Mouse (Mus musculus): Measurements from ENCODE around the gene Olfr1477.
"Not testable (repeated sequence)": the region's sequence is repeated elsewhere in the genome, so short reads cannot be mapped to it uniquely, and the experiment has no call there.

Olfr1477 gene

GRCm38 (mm10) chr19:13500246-13500645 lies at the start of gene Olfr1477:
Olfr1477 (plus strand) TSS chr19:13500546.
- DNase-seq (ENCODE audit: low spot score in 2 of 2) = no peak

GRCm38 (mm10) chr19:13455986-13456385 lies 44.4 kb upstream of the Olfr1477 start, which contains the start of gene Olfr1472:
Olfr1472 (minus strand) TSS chr19:13456086.
- DNase-seq (ENCODE audit: low spot score in 2 of 2) = no peak

- DNase-seq (ENCODE audit: low spot score in 2 of 2) = not testable (repeated sequence)
These were observed 31.1 kb upstream of the Olfr1477 start, which contains the start of gene Olfr1474 for GRCm38 (mm10) chr19:13469265-13469664. Olfr1474 (plus strand) TSS chr19:13469565.

DNA sequence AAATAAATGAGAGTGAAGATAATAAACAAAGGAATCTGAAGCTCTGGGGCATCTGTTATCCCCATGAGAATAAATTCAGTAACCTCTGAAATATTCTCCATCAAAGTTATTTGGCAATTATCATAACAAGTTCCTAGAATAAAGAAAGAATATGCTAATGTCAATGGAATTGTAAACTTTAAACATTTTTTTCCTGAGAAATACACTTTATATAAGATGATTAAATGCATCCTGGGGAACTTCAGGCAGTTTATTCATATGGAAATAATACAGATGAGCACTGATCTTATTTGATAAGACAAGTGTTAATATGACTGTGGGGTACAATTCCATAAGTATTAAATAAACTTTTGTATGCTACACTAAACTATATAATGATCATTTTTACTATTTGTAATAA lies 20.2 kb upstream of the Olfr1477 start, which contains the start of gene Olfr1475:
TSS of gene Olfr1475 (minus strand) at position 101 of the 400 bp plus-strand sequence.
- no peak for DNase-seq (ENCODE audit: low spot score in 2 of 2)

DNA sequence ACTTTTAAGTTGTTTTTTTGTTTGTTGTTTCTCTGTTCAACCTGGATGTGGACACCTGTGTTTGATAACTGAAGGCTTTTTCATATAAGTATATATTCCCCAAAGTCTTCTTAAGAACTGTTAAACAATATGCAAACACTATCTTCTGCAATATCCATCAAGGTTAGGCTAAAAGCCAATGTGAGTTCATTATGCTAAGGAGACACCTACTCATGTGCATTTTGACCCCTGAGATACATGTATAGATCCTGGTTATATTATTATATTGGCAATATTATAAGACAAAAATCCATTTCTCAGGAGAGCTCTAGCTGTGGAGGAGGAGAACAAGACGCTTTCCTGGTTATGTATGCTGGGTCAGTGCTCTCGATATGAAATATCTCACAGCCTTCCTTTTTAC lies 27.3 kb downstream of the Olfr1477 start, which contains the start of gene Olfr1480:
TSS of gene Olfr1480 (plus strand) at position 301 of the 400 bp plus-strand sequence.
- DNase-seq (ENCODE audit: low spot score in 2 of 2) = no peak
